Mouse (Mus musculus): ENCODE results near the gene Mpdu1.
A peak's percentile ranks its signal among the peaks of the same experiment; 100 is the strongest.

Mpdu1 gene

DNA sequence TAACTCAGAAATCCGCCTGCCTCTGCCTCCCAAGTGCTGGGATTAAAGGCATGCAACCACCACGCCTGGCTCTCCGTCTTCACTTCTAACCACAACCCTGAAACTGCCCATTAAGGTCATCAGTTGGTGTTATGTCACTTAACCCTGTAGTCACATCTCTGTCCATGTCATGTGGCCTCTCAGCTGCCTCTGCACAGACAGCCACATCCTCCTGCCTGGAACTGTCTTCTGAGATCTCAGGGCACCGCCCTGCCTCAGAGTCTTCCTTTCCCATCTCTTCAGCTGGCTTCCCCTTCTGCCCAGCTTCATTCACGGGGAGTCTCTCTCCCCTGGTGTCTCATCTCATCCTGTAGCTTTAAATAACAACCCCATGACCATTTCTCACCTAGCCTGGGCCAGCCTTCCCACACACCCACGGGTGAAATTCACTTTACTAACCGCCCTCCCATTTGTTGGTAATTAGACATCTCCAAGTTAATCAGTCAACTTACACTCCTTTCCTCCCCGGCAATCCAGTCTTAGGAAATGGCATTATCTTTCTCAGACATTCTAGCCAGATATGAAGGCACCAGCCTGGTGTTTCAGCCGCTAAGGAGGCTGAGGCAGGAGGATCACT, 29.9 kb upstream of the Mpdu1 start:
- no peak for DNase-seq (ENCODE audit: low read depth)

DNA sequence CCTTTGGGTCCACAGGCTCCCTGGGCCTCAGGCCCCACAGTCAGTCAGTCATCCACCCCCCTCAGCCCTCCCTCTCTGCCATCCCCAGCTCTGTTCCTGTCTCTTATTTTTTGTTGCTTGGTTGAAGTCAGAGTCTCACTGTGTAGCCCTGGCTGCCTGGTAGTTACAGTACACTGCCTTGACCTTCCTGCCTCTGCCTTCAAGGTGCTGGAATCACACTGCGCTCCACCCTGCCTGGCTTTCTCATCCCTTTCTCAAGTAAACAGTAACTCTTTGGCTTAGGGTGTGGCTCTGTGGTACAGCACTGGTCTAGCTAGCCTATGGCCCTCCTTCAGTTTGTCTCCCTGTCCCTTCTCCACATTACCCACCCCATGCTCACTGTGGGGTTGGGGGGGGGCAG, 27.4 kb upstream of the Mpdu1 start:
- no peak for DNase-seq (ENCODE audit: low read depth)

DNA sequence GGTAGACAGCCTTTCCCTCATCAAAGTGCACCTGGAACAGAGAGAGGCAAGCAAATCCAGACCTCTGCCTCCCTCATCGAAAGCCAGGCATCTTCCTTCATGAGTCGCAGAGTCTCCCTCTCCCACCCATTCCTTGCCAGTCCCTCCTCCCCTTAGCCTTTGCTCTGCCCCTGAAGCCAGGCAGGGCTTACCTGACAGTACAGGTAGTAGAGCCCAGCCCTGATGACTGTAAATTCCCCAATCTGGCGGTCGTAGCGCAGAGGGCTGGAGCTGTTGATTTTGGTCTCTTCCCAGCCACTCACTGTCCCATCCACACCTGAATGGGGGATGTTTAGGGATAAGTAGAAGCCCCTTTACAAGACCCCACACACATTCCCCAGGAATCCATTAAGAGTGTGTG, 24.6 kb upstream of the Mpdu1 start:
- DNase-seq (ENCODE audit: low read depth): no peak

DNA sequence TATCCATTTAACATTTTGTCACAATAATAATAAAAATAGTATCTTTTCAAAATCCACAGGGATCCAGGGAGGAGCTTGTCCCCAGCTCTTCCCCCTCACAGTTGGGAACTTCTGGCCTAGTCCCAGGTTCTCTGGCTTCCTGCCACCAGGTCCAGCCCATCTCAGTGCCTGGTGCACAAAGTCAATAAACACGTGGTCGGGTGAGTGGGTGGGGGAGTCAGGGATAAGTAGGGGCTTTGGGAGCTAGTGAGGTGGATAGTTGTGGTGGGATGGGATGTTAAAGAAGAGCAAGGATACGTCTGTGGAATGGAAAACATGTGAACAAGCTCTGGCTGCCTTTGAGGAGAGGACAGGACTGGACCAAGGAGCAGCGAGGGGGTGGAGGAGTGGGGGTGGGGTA, 23.9 kb upstream of the Mpdu1 start:
- no peak for DNase-seq (ENCODE audit: low read depth)

DNA sequence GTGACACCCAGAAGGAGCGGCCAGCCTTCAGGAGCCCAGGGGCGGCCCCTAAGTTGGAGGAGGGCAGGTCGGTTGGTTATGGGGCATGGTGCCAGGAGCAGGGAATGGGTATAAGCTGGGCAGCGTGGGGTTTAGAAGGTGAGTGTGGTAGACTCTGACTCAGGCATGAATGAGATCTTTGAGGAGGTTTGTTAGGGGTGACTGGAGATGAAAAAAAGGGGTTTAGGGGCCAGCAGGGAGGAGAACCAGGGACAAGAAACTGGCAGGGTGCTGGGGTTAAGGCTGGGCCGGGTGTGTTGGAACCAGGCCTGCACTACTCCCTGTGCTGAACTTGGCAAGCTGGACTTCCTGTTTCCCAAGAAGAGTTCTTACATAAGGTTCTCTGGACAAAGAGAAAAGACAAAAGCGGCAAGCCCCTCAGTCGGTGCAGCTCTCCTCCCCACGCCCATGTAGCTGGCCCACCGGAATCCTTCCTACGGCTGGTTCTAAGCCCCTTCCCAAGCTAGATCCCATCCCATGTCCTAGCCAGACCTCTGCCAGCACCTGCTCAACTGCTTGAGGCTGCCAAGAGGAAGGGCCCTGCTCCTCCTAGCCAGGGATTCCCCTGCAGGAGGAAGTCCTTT, 23.2 kb upstream of the Mpdu1 start, which contains the start of gene Tnfsf13:
Gene Tnfsf13, minus strand, starts transcription at position 259 of the 623 bp plus-strand sequence.
- DNase-seq (ENCODE audit: low read depth): no peak

DNA sequence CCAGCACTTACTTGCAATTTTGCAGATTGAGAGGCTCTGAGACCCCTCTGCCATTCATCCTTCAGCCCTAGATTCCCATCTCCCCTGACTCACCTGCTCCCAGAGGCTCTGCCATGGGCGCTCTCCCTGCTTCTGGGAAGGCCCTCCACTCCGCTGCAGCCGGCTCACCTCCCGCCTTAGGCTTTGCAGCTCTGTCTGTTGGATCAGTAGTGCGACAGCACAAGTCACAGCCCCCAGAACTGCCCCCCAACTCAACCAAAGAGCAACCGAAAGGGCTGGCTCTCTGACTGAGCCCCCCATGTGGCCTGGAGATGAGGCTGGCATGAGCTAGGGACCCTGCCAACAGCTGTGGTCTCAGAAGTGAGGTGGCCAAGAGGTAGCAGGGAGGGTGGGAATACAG, 22.5 kb upstream of the Mpdu1 start:
- DNase-seq (ENCODE audit: low read depth): no peak

DNA sequence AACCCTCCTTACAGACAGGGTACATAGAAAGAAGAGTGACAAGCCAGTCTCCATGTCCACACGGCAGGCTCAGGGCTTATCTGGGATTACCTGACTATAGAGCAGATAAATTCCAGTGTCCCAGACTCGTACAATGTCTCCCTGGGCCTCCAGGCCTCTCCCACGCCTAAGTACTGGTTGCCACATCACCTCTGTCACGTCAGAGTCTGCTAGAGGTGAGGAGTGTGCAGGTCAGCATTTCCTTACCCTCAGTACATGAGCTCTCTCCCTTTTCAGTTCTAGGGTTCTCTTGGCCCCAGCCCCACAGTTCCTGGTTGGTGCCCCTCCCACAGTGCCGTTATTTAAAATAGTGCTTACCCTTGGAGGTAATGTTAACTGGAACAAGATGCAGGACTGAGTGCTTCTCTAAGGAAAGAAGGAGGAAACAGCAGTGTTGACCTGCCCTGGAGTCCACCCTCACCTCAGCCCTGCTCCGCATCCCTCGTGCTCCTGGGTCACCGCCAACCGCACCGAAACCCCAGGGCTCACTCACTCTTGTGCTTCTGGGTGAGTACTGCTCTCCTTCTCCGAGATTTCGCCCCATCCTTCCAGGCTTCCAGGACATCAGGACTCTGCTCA, 21.8 kb upstream of the Mpdu1 start:
- DNase-seq (ENCODE audit: low read depth): no peak

DNA sequence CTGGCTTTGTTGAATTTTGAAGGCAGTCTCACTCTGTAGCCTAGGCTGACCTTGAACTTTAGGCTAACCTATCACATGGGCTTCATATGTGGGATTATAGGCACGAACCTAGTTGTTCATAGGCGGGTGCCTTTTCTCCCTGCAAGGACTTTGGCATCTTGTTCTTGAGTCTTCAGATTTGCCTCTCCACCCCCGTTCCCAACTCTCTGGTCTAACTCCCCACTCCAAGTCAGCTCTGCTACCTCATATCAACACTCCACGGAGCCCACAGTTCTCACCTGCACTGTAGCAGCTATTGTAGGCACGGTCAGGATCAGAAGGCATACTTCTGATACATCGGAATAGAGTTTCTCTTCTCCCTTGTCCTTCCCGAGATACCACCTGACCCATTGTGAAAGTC, 21.1 kb upstream of the Mpdu1 start:
- no peak for DNase-seq (ENCODE audit: low read depth)

DNA sequence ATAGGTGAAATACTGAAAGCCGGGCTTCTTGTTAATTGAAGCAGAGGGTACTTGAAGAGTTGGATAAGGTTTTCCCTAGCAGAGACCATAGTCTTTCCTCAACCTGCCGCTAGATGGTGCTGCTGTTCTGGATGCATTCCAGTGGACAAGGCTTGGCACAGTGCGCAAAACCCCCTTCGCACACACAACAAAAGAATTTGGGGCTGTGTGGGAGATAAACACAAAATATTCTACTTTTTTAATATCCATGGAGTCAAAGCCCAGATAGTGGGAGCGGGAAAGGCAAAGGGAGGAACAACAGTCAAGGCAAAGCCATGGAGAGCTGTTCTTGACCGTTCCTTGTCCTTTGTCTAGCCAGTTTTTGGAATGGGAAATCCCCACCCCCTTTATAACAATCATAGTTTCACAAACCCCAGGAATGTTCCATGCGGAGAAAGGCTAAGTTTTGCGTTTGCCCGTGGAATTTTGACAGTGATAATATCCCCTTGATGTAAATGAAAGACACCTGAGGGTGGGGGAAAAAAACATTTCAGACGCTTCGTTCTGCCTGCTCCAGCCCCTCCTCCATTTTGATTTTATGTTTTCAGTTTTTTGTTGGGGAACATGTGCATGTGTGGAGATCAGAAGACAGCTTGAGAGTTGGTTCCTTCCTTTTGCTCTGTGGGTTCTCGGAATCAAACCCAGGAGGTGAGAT, 20.5 kb upstream of the Mpdu1 start:
- peak; percentile 94 for DNase-seq (ENCODE audit: low read depth)

DNA sequence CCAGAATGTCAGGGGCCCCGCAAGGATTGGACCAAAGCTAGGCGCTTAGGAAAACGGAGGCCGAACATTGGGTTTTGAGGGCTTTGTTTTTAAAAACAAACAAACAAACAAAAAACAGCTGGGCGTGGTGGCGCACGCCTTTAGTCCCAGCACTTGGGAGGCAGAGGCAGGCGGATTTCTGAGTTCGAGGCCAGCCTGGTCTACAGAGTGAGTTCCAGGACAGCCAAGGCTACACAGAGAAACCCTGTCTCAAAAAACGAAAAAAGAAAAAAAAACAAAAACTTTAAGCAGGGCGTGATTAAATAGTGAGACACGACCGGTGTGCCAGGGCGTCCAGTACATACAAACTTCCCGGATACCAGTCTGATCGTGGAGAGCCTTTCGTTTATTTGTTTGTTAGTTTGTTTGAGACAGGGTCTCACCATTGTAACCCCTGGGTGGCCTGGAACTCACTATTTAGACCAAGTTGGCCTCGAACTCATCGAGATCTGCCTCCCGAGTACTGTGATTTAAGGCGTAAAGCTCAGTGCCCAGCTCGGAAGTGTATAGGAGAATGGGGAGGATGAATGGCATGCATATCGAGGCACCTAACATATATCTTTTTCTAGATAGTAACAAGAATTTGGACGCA, 19.9 kb upstream of the Mpdu1 start:
- DNase-seq (ENCODE audit: low read depth): no peak

DNA sequence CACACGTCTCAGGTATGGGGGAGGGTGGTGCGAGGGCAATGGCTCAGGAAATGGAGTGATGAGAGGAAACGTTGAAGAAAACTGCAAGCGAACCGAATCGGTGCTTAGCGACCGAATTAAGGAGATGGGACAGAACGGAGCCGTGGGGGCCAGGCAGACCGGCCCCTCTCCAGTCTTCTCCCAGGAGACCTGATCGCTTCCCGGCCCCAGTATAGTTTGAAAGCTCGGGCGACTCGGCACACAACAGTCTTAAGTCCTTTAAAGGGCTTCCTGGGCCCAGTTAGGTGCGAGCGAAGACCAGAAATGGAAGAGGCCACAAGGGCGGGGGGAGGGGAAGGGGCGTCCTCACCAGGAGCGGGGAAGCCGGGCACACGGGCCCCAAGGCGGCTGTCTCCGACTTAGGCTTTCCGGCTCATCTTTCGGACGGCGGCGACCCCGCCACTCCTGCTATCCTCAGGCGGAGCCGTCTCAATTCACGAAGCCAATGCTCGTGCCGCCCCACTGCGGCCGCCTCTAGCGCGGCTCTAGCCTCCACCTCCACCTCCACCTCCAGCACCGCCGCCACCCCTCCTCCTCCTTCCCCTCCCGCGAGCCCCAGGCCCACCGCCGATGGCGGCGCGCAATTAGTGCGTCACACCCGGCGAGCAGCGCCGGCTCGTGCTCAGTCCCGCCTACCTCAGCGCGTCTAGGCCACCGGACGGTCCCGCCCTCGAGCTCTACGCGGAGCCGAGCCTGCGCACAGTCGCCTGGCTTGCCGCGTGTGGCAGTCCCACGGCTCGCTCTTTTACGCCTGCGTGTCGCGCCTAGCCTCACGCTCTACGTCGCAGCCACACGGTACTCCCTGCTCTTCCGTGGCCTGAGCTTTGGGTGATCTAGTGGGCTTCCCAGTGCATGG, 19.1 kb upstream of the Mpdu1 start, which contains the start of gene Senp3:
Gene Senp3, minus strand, starts transcription at position 771 of the 895 bp plus-strand sequence.
- peak; percentile 90 for DNase-seq (ENCODE audit: low read depth)

DNA sequence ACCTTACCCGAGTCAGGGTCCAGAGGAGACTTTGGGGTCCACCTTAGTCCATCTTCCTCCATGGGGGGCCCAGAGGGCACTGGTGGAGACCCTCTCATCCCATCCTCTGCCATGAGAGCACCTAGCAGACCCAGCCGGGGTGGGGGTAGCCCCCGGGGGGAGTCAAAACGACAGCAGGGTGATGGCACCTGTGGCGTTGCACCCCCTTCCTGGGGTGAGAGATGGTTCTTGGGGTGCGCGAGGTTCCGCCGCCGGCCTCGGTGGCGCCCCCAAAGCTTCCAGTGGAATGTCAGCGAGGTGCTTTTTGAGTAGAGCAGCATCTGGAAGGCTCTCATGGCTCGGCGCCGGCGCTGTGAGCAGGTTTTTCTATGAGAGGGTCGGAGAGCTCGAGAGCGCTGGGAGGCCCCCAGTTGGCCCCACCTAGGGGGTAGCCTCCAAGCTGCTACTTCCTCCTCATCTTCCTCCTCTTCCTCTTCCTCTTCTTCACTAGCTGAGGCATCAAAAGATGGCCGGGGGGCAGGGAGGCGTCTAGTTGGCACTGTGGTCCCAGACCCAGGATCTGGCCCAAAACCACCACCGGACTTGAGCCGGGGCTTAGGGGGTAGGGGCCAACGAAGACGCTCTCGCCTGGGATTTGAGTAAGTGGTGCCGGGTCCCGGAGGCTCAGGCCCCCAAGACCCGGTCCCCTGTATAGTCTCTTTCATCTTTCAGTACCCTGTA, 17.9 kb upstream of the Mpdu1 start:
- DNase-seq (ENCODE audit: low read depth): no peak

DNA sequence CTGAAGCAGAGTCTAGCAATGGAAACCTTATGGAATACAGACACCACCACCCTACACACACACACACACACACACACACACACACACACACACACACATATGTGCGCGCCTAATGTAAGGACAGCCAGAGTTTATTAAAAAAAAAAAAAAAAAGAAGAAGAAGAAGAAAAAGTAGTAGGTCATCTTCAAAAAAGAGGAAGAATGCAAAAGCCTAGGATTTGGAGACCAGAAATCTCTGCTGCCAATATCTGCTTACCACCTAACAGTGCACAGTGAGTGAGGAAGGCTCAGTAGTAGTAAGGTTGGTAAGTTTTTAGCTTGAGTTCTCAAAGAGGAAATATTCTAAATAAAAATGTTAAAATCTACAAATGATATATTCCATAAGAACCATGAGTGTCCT, 16.7 kb upstream of the Mpdu1 start:
- DNase-seq (ENCODE audit: low read depth): no peak

DNA sequence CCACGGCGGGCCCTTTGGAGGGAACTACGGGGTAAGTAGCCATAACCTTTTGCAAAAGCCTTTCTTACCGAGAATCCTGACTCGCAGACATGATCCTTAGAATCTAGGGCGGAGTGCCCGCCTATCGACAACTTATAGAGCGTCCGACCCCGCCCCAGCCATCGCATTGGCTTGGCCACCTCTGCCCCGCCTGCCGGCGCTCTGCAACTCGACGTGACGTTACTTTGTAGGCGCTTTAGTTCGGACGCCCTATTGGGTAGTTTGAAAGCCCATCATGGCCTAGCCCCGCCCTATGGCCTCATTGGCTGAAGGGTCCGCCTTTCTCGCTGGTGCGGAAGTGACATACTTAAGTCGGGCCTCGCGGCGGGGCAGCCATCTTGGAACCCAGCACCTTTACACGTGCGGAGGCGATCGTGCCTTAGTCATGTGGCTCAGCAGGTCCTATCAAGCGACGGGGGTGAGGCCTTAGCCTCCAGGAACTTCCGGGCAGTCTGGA, 9.8 kb upstream of the Mpdu1 start, which contains the start of gene Eif4a1:
Gene Eif4a1, minus strand, starts transcription at position 213 of the 496 bp plus-strand sequence.
- peak; percentile 100 for DNase-seq (ENCODE audit: low read depth)

DNA sequence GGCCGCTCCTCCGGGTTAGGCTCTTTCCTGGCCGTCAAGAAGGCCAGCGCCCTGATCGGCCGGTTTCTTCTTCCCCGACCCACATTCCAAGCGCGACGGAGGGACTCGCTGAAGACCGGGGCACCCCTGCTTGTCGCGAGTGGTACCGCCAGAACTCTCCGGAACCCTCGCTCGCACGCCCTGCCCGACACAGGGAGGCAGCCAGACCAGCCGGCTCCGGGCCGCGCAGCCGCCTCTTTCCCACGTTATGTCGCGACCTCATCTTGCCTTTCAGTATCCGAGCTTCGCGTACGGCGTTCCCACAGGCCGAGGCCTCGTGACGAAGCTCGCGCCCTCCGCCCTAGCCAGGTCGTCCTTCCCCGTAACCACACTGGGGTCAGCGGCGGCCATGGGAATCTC, 9.3 kb upstream of the Mpdu1 start:
- DNase-seq (ENCODE audit: low read depth): no peak

DNA sequence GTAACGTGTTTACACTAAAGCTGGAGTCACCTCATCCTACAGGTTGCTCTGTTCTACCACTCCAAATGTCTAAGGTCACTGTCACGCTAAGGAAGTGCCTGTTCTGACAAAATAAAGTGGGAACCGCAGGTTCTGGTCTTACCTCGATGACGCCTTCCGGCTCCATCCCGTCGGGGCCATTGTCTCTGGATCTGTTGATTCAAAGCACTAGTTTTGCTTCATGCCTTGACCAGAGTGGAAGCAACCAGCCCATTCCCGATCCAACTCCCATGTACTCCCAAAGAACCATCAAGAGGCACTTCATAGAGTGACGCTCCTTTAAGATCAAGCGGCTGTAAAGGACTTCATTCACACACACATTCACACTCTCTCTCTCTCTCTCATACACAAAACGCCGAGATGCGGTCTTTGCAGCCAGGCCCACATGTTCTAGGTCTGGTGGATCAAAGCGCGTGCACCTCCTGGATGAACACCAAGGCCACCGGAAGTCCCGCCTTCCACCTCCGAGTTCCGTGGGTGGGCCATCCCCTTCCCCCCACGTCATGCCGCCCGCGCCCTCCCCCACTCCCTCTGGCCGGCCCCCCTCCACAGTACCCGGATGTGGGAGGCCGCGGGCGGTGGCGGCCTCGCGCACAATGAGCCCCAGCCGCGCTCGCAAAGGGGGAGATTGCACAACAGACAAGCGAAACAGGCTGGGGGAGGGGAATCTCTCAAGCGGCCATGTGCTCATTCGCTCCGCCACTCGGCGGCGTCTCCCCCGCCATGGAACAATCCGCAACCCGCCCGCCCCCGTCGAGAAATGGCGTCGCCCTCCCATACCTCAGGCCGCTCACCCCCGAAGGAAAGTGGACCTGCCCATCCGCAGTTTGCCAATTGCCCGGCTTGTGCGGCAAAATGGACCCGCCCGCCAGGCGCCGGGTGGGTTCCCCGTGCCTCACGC, 8.6 kb upstream of the Mpdu1 start:
- DNase-seq (ENCODE audit: low read depth): peak; percentile 86

DNA sequence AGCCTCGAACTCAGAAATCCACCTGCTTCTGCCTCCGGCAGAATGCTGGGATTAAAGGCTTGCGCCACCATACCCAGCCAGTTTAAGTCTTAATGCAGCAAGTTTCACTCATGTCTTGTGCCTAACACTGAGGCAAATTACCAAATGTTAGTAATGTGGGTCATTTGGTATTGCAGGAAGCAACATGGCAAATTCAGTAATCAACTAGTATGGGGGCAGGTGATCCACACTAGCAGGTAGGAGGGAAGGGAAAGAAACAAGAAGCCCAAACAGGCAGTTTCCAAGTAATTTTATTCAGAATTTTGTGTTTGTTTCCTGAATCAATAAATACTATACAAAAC, 4.2 kb upstream of the Mpdu1 start:
- DNase-seq (ENCODE audit: low read depth): no peak

DNA sequence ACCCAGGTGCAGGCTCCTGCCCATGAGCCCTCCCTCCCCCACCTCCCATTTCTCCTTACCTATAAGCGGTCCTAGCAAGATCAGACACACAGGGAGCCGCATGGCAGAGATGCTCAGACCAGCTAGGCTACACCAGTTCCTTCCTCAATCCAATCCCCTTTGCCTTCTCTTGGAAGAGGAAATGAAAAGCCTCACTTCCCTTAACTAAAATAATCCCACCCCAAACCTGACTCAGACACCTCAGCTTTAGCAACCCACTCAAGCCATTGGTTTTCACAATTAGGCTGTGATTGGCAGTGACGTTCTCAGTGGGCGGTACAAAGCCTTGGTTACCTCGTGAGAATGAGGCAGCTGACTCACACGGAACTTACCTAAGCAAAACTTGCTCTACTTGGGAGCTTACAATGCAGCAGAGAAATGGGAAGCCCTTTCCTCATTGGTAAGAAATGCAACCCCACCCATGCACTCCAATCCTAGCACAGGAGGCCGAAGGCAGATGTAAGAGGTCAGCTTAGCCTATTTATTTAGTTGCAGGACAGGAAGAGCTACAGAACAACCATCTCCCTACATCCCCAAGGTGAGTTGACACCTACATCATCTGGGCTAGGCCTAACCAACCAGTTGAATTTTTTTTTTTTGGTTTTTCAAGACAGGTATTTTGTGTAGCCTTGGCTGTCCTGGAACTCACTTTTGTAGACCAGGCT, 3.7 kb upstream of the Mpdu1 start, which contains the start of gene Cd68:
Gene Cd68, minus strand, starts transcription at position 193 of the 704 bp plus-strand sequence.
- DNase-seq (ENCODE audit: low read depth): peak; percentile 76
